ENCODE assay signal across 27 mouse cellular contexts in the genomic region with DNA sequence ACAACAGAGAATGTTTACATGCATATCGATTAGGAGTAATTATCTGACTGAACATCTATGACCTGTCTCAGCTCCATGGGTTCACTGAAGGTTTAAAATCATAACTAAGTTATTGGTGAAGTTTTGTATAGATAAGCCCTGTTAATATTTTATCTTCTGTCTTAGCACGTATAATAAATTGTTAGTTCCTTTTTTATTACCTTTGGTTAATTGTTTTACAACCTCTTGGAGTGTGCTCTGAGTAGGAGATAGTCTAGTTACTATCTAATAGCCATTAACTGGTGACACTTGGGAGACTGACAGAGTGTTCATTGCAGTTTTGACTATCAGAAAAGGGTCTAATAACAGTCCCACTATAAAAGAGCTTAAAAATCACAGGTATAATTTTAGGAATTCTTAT. TPM values are rescaled to one million over a fixed set of nuclear protein-coding genes. Genes with fewer than 3 reads are reported as not detected.
A peak's percentile ranks its signal among the peaks of the same experiment; 100 is the strongest.
DNase-seq lines count a peak whose midpoint lies in the region; ATAC-seq and TF ChIP-seq lines count a peak whose summit lies in the region.
"Had no signal": no experiment of that assay in that cellular context is flagged by ENCODE, and none has a peak within 500 bp of the region (broad histone marks: within the 10 kb centered on the region; RNA-seq: fewer than 3 reads in every experiment).

No protein-coding gene starts in this region.

- H3K27me3 ChIP-seq in intestine, embryonic 15.5 days (replicated peaks): no peaks in the 10 kb centered on the region
- H3K27me3 ChIP-seq in intestine, embryonic 16.5 days (replicated peaks; ENCODE audit: control insufficient read depth, insufficient read depth, low read length): no peaks in the 10 kb centered on the region
- H3K27me3 ChIP-seq in intestine, postnatal 0 days (replicated peaks; ENCODE audit: control insufficient read depth, insufficient read depth, low read length): no peaks in the 10 kb centered on the region
- no peaks in the 10 kb centered on the region for H3K27me3 ChIP-seq in midbrain, embryonic 13.5 days

- H3K9ac ChIP-seq in intestine, embryonic 15.5 days: no peak overlapping the region
- H3K9ac ChIP-seq in intestine, embryonic 16.5 days (ENCODE audit: low read depth, low read length): no peak overlapping the region
- H3K9ac ChIP-seq in intestine, postnatal 0 days (ENCODE audit: low read depth, low read length): no peak overlapping the region
- H3K9ac ChIP-seq in midbrain, embryonic 13.5 days (replicated peaks): no peak overlapping the region

- no peak overlapping the region for H3K4me3 ChIP-seq in intestine, embryonic 15.5 days (replicated peaks)
- H3K4me3 ChIP-seq in intestine, embryonic 16.5 days (ENCODE audit: low read length): no peak overlapping the region
- H3K4me3 ChIP-seq in intestine, postnatal 0 days (ENCODE audit: low read depth, low read length): no peak overlapping the region
- H3K4me3 ChIP-seq in midbrain, embryonic 13.5 days (replicated peaks): no peak overlapping the region

- ATAC-seq in intestine, embryonic 15.5 days: peak; percentile 63; the same call in 1 of the 2 replicates
- peak; percentile 74 for ATAC-seq in intestine, embryonic 16.5 days
- peak; percentile 43 for ATAC-seq in intestine, postnatal 0 days
- ATAC-seq in midbrain, embryonic 13.5 days: no peak
- ATAC-seq: activated CD4-positive, CD25-positive, alpha-beta regulatory T cell, adult 4 months; CD4-positive, CD25-positive, alpha-beta regulatory T cell, adult 4 months; Patski had no signal

- 55% methylated on average over 2 of the region's 2 CpGs for WGBS in intestine, embryonic 15.5 days
- WGBS in intestine, embryonic 16.5 days: 55% methylated on average over 2 of the region's 2 CpGs
- 36% methylated on average over 2 of the region's 2 CpGs for WGBS in intestine, postnatal 0 days
- WGBS in midbrain, embryonic 13.5 days: 85% methylated on average over 2 of the region's 2 CpGs

- no peaks in the 10 kb centered on the region for H3K9me3 ChIP-seq in intestine, embryonic 15.5 days
- H3K9me3 ChIP-seq in intestine, embryonic 16.5 days (ENCODE audit: control insufficient read depth, low read length): peaks cover 13% of the 10 kb centered on the region
- no peaks in the 10 kb centered on the region for H3K9me3 ChIP-seq in intestine, postnatal 0 days (ENCODE audit: control insufficient read depth)
- H3K9me3 ChIP-seq in midbrain, embryonic 13.5 days: peaks cover 4% of the 10 kb centered on the region; the same call in 1 of the 2 replicates
- H3K9me3 ChIP-seq: G1E had no signal

- no peaks in the 10 kb centered on the region for H3K4me1 ChIP-seq in intestine, embryonic 15.5 days (replicated peaks)
- H3K4me1 ChIP-seq in intestine, embryonic 16.5 days (ENCODE audit: control insufficient read depth, insufficient read depth, low read length): no peaks in the 10 kb centered on the region
- H3K4me1 ChIP-seq in intestine, postnatal 0 days (replicated peaks; ENCODE audit: control insufficient read depth, insufficient read depth, low read length): no peaks in the 10 kb centered on the region
- no peaks in the 10 kb centered on the region for H3K4me1 ChIP-seq in midbrain, embryonic 13.5 days (replicated peaks)

- intact Hi-C loops in left cerebral cortex, postnatal 14 days (cut with DNase I): no loop called here

- no peak for TF ChIP-seq CTCF in intestine, postnatal 0 days (IDR thresholded peaks at IDR 0.05; ENCODE audit: low read depth)

- no peaks in the 10 kb centered on the region for H3K36me3 ChIP-seq in intestine, embryonic 15.5 days
- no peaks in the 10 kb centered on the region for H3K36me3 ChIP-seq in intestine, embryonic 16.5 days (ENCODE audit: control insufficient read depth, insufficient read depth, low read length)
- H3K36me3 ChIP-seq in intestine, postnatal 0 days (ENCODE audit: control insufficient read depth, insufficient read depth): no peaks in the 10 kb centered on the region
- no peaks in the 10 kb centered on the region for H3K36me3 ChIP-seq in midbrain, embryonic 13.5 days
- H3K36me3 ChIP-seq: G1E had no signal

- no peak for DNase-seq in left cerebral cortex, postnatal 14 days (ENCODE audit: low spot score in 2 of 2)
- no peak for DNase-seq in kidney, postnatal 14 days
- DNase-seq: adrenal gland, adult 2 months; adrenal gland, adult 8-10 months; adrenal gland, postnatal 10 days; adrenal gland, postnatal 14 days; adrenal gland, postnatal 25 days; adrenal gland, postnatal 36 days; B cell, adult 2 months; cerebellum, adult 11 months; cerebellum, adult 11-12 months; cerebellum, adult 18-20 months had no signal

- no peak overlapping the region for H3K4me2 ChIP-seq in intestine, embryonic 15.5 days (replicated peaks)
- H3K4me2 ChIP-seq in intestine, embryonic 16.5 days (ENCODE audit: low read depth, low read length): no peak overlapping the region
- H3K4me2 ChIP-seq in intestine, postnatal 0 days (replicated peaks; ENCODE audit: low read depth): no peak overlapping the region
- H3K4me2 ChIP-seq in midbrain, embryonic 13.5 days (replicated peaks): no peak overlapping the region

- no peak overlapping the region for H3K27ac ChIP-seq in intestine, embryonic 15.5 days
- no peak overlapping the region for H3K27ac ChIP-seq in intestine, embryonic 16.5 days (ENCODE audit: low read length)
- H3K27ac ChIP-seq in intestine, postnatal 0 days (ENCODE audit: low read depth, low read length): no peak overlapping the region
- no peak overlapping the region for H3K27ac ChIP-seq in midbrain, embryonic 13.5 days

RNA-seq across cellular contexts. Expression of a gene that starts 1.4 kb away (rescaled TPM):
- polyA plus RNA-seq in intestine, embryonic 15.5 days (2015; fragmentation: Nextera tagmentation; extraction: Ambion mirVana): not detected in 2 replicates
- polyA plus RNA-seq in intestine, embryonic 16.5 days (2015; fragmentation: Nextera tagmentation; extraction: Ambion mirVana): not detected in 2 replicates
- not detected in 2 replicates for polyA plus RNA-seq in intestine, postnatal 0 days (2015; fragmentation: Nextera tagmentation; extraction: Ambion mirVana)
- not detected for total RNA-seq in left cerebral cortex, postnatal 14 days (2021)
- not detected in 2 replicates for polyA plus RNA-seq in midbrain, embryonic 13.5 days (2015; fragmentation: Nextera tagmentation; extraction: Ambion mirVana)
- total RNA-seq: adrenal gland, adult 2 months; adrenal gland, postnatal 10 days; adrenal gland, postnatal 14 days; adrenal gland, postnatal 25 days; adrenal gland, postnatal 36 days; adrenal gland, postnatal 4 days; CH12.LX; ES-E14; G1E; MEL had no signal
- polyA plus RNA-seq: activated CD4-positive, CD25-positive, alpha-beta regulatory T cell, adult 4 months; adrenal gland, adult 2 months; brain, embryonic 14.5 days; C2C12; CD4-positive, CD25-positive, alpha-beta regulatory T cell, adult 4 months; G1E; Patski had no signal

RNA-seq across cellular contexts. Expression of a gene that starts 39.6 kb away (rescaled TPM):
- polyA plus RNA-seq in intestine, embryonic 15.5 days (2015; fragmentation: Nextera tagmentation; extraction: Ambion mirVana): not detected in 2 replicates
- not detected in 2 replicates for polyA plus RNA-seq in intestine, embryonic 16.5 days (2015; fragmentation: Nextera tagmentation; extraction: Ambion mirVana)
- not detected in 2 replicates for polyA plus RNA-seq in intestine, postnatal 0 days (2015; fragmentation: Nextera tagmentation; extraction: Ambion mirVana)
- not detected for total RNA-seq in left cerebral cortex, postnatal 14 days (2021)
- not detected in 2 replicates for polyA plus RNA-seq in midbrain, embryonic 13.5 days (2015; fragmentation: Nextera tagmentation; extraction: Ambion mirVana)
- total RNA-seq: adrenal gland, adult 18-20 months; adrenal gland, adult 2 months; adrenal gland, adult 8-10 months; adrenal gland, postnatal 10 days; adrenal gland, postnatal 14 days; adrenal gland, postnatal 25 days; adrenal gland, postnatal 36 days; adrenal gland, postnatal 4 days; CH12.LX; ES-E14; G1E; MEL had no signal
- polyA plus RNA-seq: activated CD4-positive, CD25-positive, alpha-beta regulatory T cell, adult 4 months; adrenal gland, adult 2 months; brain, embryonic 14.5 days; C2C12; CD4-positive, CD25-positive, alpha-beta regulatory T cell, adult 4 months; G1E; Patski had no signal

RNA-seq across cellular contexts. Expression of a gene that starts 48.6 kb away (rescaled TPM):
- polyA plus RNA-seq in intestine, embryonic 15.5 days (2015; fragmentation: Nextera tagmentation; extraction: Ambion mirVana): not detected in 2 replicates
- not detected in 2 replicates for polyA plus RNA-seq in intestine, embryonic 16.5 days (2015; fragmentation: Nextera tagmentation; extraction: Ambion mirVana)
- not detected in 2 replicates for polyA plus RNA-seq in intestine, postnatal 0 days (2015; fragmentation: Nextera tagmentation; extraction: Ambion mirVana)
- total RNA-seq in left cerebral cortex, postnatal 14 days (2021): not detected
- polyA plus RNA-seq in midbrain, embryonic 13.5 days (2015; fragmentation: Nextera tagmentation; extraction: Ambion mirVana): not detected in 2 replicates
- total RNA-seq: adrenal gland, adult 18-20 months; adrenal gland, adult 2 months; adrenal gland, adult 8-10 months; adrenal gland, postnatal 10 days; adrenal gland, postnatal 14 days; adrenal gland, postnatal 25 days; adrenal gland, postnatal 36 days; adrenal gland, postnatal 4 days; CH12.LX; ES-E14; G1E; MEL had no signal
- polyA plus RNA-seq: activated CD4-positive, CD25-positive, alpha-beta regulatory T cell, adult 4 months; adrenal gland, adult 2 months; brain, embryonic 14.5 days; C2C12; G1E; Patski had no signal

RNA-seq across cellular contexts. Expression of a gene that starts 57.5 kb away (rescaled TPM):
- polyA plus RNA-seq in intestine, embryonic 15.5 days (2015; fragmentation: Nextera tagmentation; extraction: Ambion mirVana): not detected in 2 replicates
- polyA plus RNA-seq in intestine, embryonic 16.5 days (2015; fragmentation: Nextera tagmentation; extraction: Ambion mirVana): not detected in 2 replicates
- not detected in 2 replicates for polyA plus RNA-seq in intestine, postnatal 0 days (2015; fragmentation: Nextera tagmentation; extraction: Ambion mirVana)
- not detected for total RNA-seq in left cerebral cortex, postnatal 14 days (2021)
- polyA plus RNA-seq in midbrain, embryonic 13.5 days (2015; fragmentation: Nextera tagmentation; extraction: Ambion mirVana): not detected in 2 replicates
- total RNA-seq: adrenal gland, adult 18-20 months; adrenal gland, adult 2 months; adrenal gland, adult 8-10 months; adrenal gland, postnatal 10 days; adrenal gland, postnatal 14 days; adrenal gland, postnatal 25 days; adrenal gland, postnatal 36 days; adrenal gland, postnatal 4 days; CH12.LX; ES-E14; G1E; MEL had no signal
- polyA plus RNA-seq: activated CD4-positive, CD25-positive, alpha-beta regulatory T cell, adult 4 months; adrenal gland, adult 2 months; brain, embryonic 14.5 days; C2C12; CD4-positive, CD25-positive, alpha-beta regulatory T cell, adult 4 months; G1E; Patski had no signal
